Mouse (Mus musculus) forebrain, embryonic 14.5 days (tissue): ENCODE measurements at regions not wholly inside any gene's neighbourhood (a gene's known extent, or its start where the extent isn't known, plus 50 kb on each side); places are given as distances from the start of the nearest gene placed in this dataset.

ENCODE experiments used
- ATAC-seq: fragments of 200-750 bp; cut with Nextera tagmentation; 2 replicates; pipeline ENCODE4 v1.8.0; 2017; ENCODE audit warnings: mild to moderate bottlenecking, moderate library complexity
- DNase-seq: peaks from one replicate; pipeline ENCODE4 v3.0.0-alpha.2; 2015; ENCODE audit warnings: low spot score
- H3K27ac ChIP-seq: fragments of 300-500 bp; sonication (generic); 2 replicates; pipeline ENCODE4 v1.5.1; 2014; ENCODE audit warnings: low read depth, mild to moderate bottlenecking, control low read depth, low read length, moderate library complexity
- H3K27me3 ChIP-seq: fragments of 300-500 bp; sonication (generic); replicated peaks from 2 replicates; pipeline ENCODE4 v1.6.1; 2014; ENCODE audit warnings: low read length, control low read depth, mixed read lengths; ENCODE audit not compliant: control insufficient read depth, insufficient read depth
- H3K36me3 ChIP-seq: fragments of 300-500 bp; sonication (generic); 2 replicates; pipeline ENCODE4 v1.6.1; 2014; ENCODE audit warnings: low read length, control low read depth; ENCODE audit not compliant: control insufficient read depth, insufficient read depth
- H3K4me1 ChIP-seq: fragments of 300-500 bp; sonication (generic); 2 replicates; pipeline ENCODE4 v1.6.1; 2014; ENCODE audit warnings: antibody characterized with exemption, low read length, control low read depth; ENCODE audit not compliant: control insufficient read depth, insufficient read depth
- H3K4me2 ChIP-seq: fragments of 300-500 bp; sonication (generic); 2 replicates; pipeline ENCODE4 v1.6.1; 2014; ENCODE audit warnings: mild to moderate bottlenecking, control low read depth, low read length
- H3K4me3 ChIP-seq: fragments of 300-500 bp; sonication (generic); 2 replicates; pipeline ENCODE4 v1.5.1; 2014; ENCODE audit warnings: low read depth, low read length, control low read depth
- H3K9ac ChIP-seq: fragments of 300-500 bp; sonication (generic); 2 replicates; pipeline ENCODE4 v1.6.1; 2014; ENCODE audit warnings: mild to moderate bottlenecking, low read length, control low read depth, moderate library complexity
- H3K9me3 ChIP-seq: fragments of 300-500 bp; sonication (generic); replicated peaks from 2 replicates; pipeline ENCODE4 v1.6.1; 2016; ENCODE audit warnings: low read length, control low read depth, mixed read lengths; ENCODE audit not compliant: control insufficient read depth
- WGBS: fragments of 180-500 bp; shearing (Covaris S2); extraction: QIAGEN DNeasy Blood & Tissue Kit; methylation state at CpG from one replicate; pipeline ENCODE4 v1.1.7; 2014; 5-methylcytosine and 5-hydroxymethylcytosine counted together

DNA sequence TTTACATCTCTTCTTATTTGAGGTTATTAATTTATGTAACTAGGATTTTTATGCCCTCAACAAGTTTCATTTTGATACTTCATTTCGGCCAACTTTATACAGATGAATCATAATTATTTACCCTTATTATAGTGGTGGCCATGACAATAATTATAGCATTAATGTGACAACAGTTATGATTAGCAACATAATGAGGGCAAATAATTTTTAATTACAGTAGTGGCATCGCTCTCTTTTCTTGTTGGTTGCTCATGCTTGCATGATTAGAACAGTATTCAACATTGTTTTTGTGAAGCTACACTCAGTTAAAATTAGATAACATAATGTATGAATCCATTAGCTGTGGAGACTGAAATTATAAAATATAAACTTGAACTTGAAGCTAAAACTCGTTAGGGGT is 1589.4 kb downstream of the Mat2b start:
- 85% methylated on average over 3 of the region's 3 CpGs for WGBS
- Histone ChIP-seq H3K4me1 (no peaks in the 10 kb centered on the region), H3K27me3 (no peaks in the 10 kb centered on the region), H3K9me3 (no peaks in the 10 kb centered on the region), H3K4me3 (no peak overlapping the region), H3K4me2 (no peak overlapping the region), H3K27ac (no peak overlapping the region), H3K36me3 (no peaks in the 10 kb centered on the region), H3K9ac (no peak overlapping the region)
- DNase-seq: no peak
- no peak for ATAC-seq

DNA sequence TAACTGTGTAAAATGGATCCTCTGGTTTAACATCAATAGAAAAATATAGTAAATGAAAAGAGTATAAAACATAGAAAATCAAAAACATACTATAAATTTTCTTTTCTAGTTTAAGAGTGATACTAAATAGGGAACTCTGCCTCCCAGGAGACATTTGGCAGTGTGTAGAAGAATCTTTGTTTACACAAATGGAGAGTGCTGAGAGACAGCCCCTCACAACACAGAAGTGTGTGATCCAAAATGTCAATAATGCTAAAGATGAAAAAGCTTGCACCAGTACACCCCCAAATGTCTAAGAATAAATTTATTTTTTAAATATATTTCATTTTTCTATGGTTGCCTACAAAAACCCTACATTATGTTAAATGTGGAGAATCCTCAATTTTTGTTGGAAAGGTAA is 1621.4 kb downstream of the Mat2b start:
- H3K4me3 ChIP-seq: no peak overlapping the region
- H3K36me3 ChIP-seq: no peaks in the 10 kb centered on the region
- H3K4me2 ChIP-seq: no peak overlapping the region
- H3K27ac ChIP-seq: no peak overlapping the region
- no peaks in the 10 kb centered on the region for H3K27me3 ChIP-seq
- ATAC-seq (no peak), DNase-seq (peak; percentile 43)
- H3K9ac ChIP-seq: no peak overlapping the region
- H3K4me1 ChIP-seq: no peaks in the 10 kb centered on the region
- no peaks in the 10 kb centered on the region for H3K9me3 ChIP-seq
